Mouse (Mus musculus) ES-E14 (cell line): Measurements from ENCODE around the gene Sfxn3.

Source experiments
- CHD2 ChIP-seq: IDR thresholded peaks from 2 replicates; pipeline ENCODE4 v1.6.1; 2014; ENCODE audit warnings: mild to moderate bottlenecking, low read depth, low read length, inconsistent platforms
- HCFC1 ChIP-seq: IDR thresholded peaks from 2 replicates; pipeline ENCODE4 v1.6.1; 2012; ENCODE audit warnings: low read length, inconsistent platforms, borderline replicate concordance; ENCODE audit not compliant: insufficient read depth
- MAFK ChIP-seq: IDR thresholded peaks from 2 replicates; pipeline ENCODE4 v1.6.1; 2014; ENCODE audit warnings: mild to moderate bottlenecking, low read depth, low read length, inconsistent platforms; ENCODE audit not compliant: insufficient read depth
- ZC3H11A ChIP-seq: IDR thresholded peaks from 2 replicates; pipeline ENCODE4 v1.6.1; 2012; ENCODE audit warnings: low read depth, mild to moderate bottlenecking, inconsistent platforms, low read length, borderline replicate concordance
- ZNF384 ChIP-seq: IDR thresholded peaks from 2 replicates; pipeline ENCODE4 v1.6.1; 2012; ENCODE audit warnings: low read depth, low read length, inconsistent platforms

GRCm38 (mm10) chr19:45012219-45012618 is 35.1 kb upstream of the Sfxn3 start:
- TF ChIP-seq HCFC1 (no peak), ZC3H11A (no peak), CHD2 (no peak), MAFK (no peak), ZNF384 (no peak)
